ENCODE assay signal across 8 mouse cellular contexts in genomic region chr5:150196211-150196585, GRCm38 (mm10).
DNase-seq lines count a peak whose midpoint lies in the region; ATAC-seq and TF ChIP-seq lines count a peak whose summit lies in the region.

No protein-coding gene starts in this region.

- no peaks in the 10 kb centered on the region for H3K27me3 ChIP-seq in ES-Bruce4 (ENCODE audit: control insufficient read depth, insufficient read depth, low read length, poor library complexity, severe bottlenecking)
- H3K27me3 ChIP-seq in hindbrain, embryonic 15.5 days, result no peaks in the 10 kb centered on the region
- H3K27me3 ChIP-seq in midbrain, embryonic 15.5 days (replicated peaks), result no peaks in the 10 kb centered on the region

- H3K36me3 ChIP-seq in ES-Bruce4 (ENCODE audit: control insufficient read depth, insufficient read depth, low read length, poor library complexity, severe bottlenecking), result no peaks in the 10 kb centered on the region
- no peaks in the 10 kb centered on the region for H3K36me3 ChIP-seq in hindbrain, embryonic 15.5 days
- H3K36me3 ChIP-seq in midbrain, embryonic 15.5 days (replicated peaks), result no peaks in the 10 kb centered on the region

- ATAC-seq in hindbrain, embryonic 15.5 days (ENCODE audit: low FRiP score, low read depth), result peak; percentile 53; the same call in 1 of the 2 replicates
- ATAC-seq in midbrain, embryonic 15.5 days (replicated peaks), result peak; percentile 69

- no peak for TF ChIP-seq CTCF in ES-Bruce4 (IDR thresholded peaks at IDR 0.05; ENCODE audit: low read depth, low read length)

- H3K27ac ChIP-seq in ES-Bruce4 (ENCODE audit: insufficient read depth, low read length), result peak overlapping the region; percentile 77
- peak overlapping the region; percentile 67; the same call in 1 of the 2 replicates for H3K27ac ChIP-seq in hindbrain, embryonic 15.5 days (replicated peaks)
- no peak overlapping the region for H3K27ac ChIP-seq in midbrain, embryonic 15.5 days

- TF ChIP-seq EP300 in ES-Bruce4 (IDR thresholded peaks at IDR 0.05; ENCODE audit: insufficient read depth, low read depth, low read length), result no peak

- H3K4me3 ChIP-seq in ES-Bruce4 (ENCODE audit: low read depth, low read length), result peak overlapping the region; percentile 33
- H3K4me3 ChIP-seq in hindbrain, embryonic 15.5 days, result peak overlapping the region; percentile 43
- H3K4me3 ChIP-seq in midbrain, embryonic 15.5 days, result peak overlapping the region; percentile 37

- peak overlapping the region; percentile 53; the same call in 1 of the 2 replicates for H3K9ac ChIP-seq in ES-Bruce4 (ENCODE audit: low read depth, poor library complexity, severe bottlenecking)
- H3K9ac ChIP-seq in hindbrain, embryonic 15.5 days, result peak overlapping the region; percentile 46; the same call in 1 of the 2 replicates
- H3K9ac ChIP-seq in midbrain, embryonic 15.5 days, result peak overlapping the region; percentile 40; the same call in 1 of the 2 replicates

- peak overlapping the region; percentile 90 for H3K4me2 ChIP-seq in hindbrain, embryonic 15.5 days
- H3K4me2 ChIP-seq in midbrain, embryonic 15.5 days, result peak overlapping the region; percentile 70

- 2% methylated on average over 6 of the region's 6 CpGs for WGBS in hindbrain, embryonic 15.5 days
- WGBS in midbrain, embryonic 15.5 days, result 2% methylated on average over 6 of the region's 6 CpGs

- DNase-seq in adrenal gland, postnatal 36 days, result peak; percentile 29 to 31
- peak; percentile 55 for DNase-seq in forelimb bud, embryonic 11.5 days (ENCODE audit: low read depth, low spot score)
- peak; percentile 67 for DNase-seq in liver
- no peak for DNase-seq in right cerebral cortex, adult 18-20 months
- no peak for DNase-seq in cerebellum, adult 8-10 months

- peak; percentile 66 for TF ChIP-seq POLR2A in ES-Bruce4 (IDR thresholded peaks at IDR 0.05; ENCODE audit: insufficient read depth, low read length)

- no peaks in the 10 kb centered on the region for H3K4me1 ChIP-seq in ES-Bruce4 (ENCODE audit: control insufficient read depth, insufficient read depth, low read length)
- H3K4me1 ChIP-seq in hindbrain, embryonic 15.5 days (replicated peaks), result peaks cover 12% of the 10 kb centered on the region
- peaks cover 9% of the 10 kb centered on the region for H3K4me1 ChIP-seq in midbrain, embryonic 15.5 days

- no peaks in the 10 kb centered on the region for H3K9me3 ChIP-seq in ES-Bruce4 (replicated peaks; ENCODE audit: control insufficient read depth, insufficient read depth, low read length, poor library complexity, severe bottlenecking)
- H3K9me3 ChIP-seq in hindbrain, embryonic 15.5 days, result no peaks in the 10 kb centered on the region
- H3K9me3 ChIP-seq in midbrain, embryonic 15.5 days, result no peaks in the 10 kb centered on the region

Comparison
In these comparisons a context has a peak if more than half of its experiments do, and no peak if none do; other contexts are left out.
1. DNase-seq: peak in adrenal gland, postnatal 36 days (2 of 2), forelimb bud, embryonic 11.5 days (single experiment) and liver (single experiment); none in right cerebral cortex, adult 18-20 months (single experiment) and cerebellum, adult 8-10 months (single experiment).
2. Peak in every context shown above with its lines, with median percentiles within 50 percentile points of each other: H3K4me3 ChIP-seq and H3K9ac ChIP-seq.